Mouse (Mus musculus): ENCODE results near the gene Ptprr.

- TF ChIP-seq CTCF (IDR thresholded peaks at IDR 0.05; ENCODE audit: borderline replicate concordance, control insufficient read depth, extremely low read depth, insufficient read depth, low read length, poor library complexity): no peak
- no peak for TF ChIP-seq POLR2A (IDR thresholded peaks at IDR 0.05; ENCODE audit: control insufficient read depth, extremely low read depth, insufficient read depth, low read length, poor library complexity)
These were observed 190.7 kb downstream of the Ptprr start for GRCm38 (mm10) chr10:116208727-116209115.

Measured in thymus, adult 2 months (tissue).